7 mouse cellular contexts compared by ENCODE assay signal in genomic region chr1:130300065-130300815, GRCm38 (mm10).
DNase-seq lines count a peak whose midpoint lies in the region; ATAC-seq lines count a peak whose summit lies in the region.

No protein-coding gene starts in this region.

- H3K27ac ChIP-seq in forebrain, embryonic 13.5 days, result peak overlapping the region; percentile 48; the same call in 1 of the 2 replicates
- no peak overlapping the region for H3K27ac ChIP-seq in stomach, embryonic 15.5 days

- peak overlapping the region; percentile 50 for H3K9ac ChIP-seq in forebrain, embryonic 13.5 days
- no peak overlapping the region for H3K9ac ChIP-seq in stomach, embryonic 15.5 days

- 2% methylated on average over 13 of the region's 13 CpGs for WGBS in forebrain, embryonic 13.5 days
- WGBS in stomach, embryonic 15.5 days, result 13% methylated on average over 13 of the region's 13 CpGs

- H3K4me1 ChIP-seq in megakaryocyte, embryonic 14.5 days, result peaks cover 12% of the 10 kb centered on the region
- H3K4me1 ChIP-seq in forebrain, embryonic 13.5 days, result peaks cover 22% of the 10 kb centered on the region
- 0 out of 2 replicates have a peak, but pooled peaks cover 3% of the 10 kb centered on the region for H3K4me1 ChIP-seq in stomach, embryonic 15.5 days

- H3K9me3 ChIP-seq in megakaryocyte, embryonic 14.5 days, result no peaks in the 10 kb centered on the region
- H3K9me3 ChIP-seq in forebrain, embryonic 13.5 days (replicated peaks), result no peaks in the 10 kb centered on the region
- H3K9me3 ChIP-seq in stomach, embryonic 15.5 days, result no peaks in the 10 kb centered on the region

- no peak for ATAC-seq in megakaryocyte, adult 5-6 weeks (ENCODE audit: poor library complexity, severe bottlenecking)
- ATAC-seq in forebrain, embryonic 13.5 days, result peak; percentile 87
- peak; percentile 70; the same call in 1 of the 2 replicates for ATAC-seq in stomach, embryonic 15.5 days (ENCODE audit: insufficient read depth, low FRiP score, low read depth)

- no peaks in the 10 kb centered on the region for H3K27me3 ChIP-seq in megakaryocyte, embryonic 14.5 days (replicated peaks)
- H3K27me3 ChIP-seq in forebrain, embryonic 13.5 days, result no peaks in the 10 kb centered on the region
- H3K27me3 ChIP-seq in stomach, embryonic 15.5 days (replicated peaks), result no peaks in the 10 kb centered on the region

- peak overlapping the region; percentile 77 for H3K4me3 ChIP-seq in megakaryocyte, embryonic 14.5 days (replicated peaks)
- peak overlapping the region; percentile 13; the same call in 1 of the 2 replicates for H3K4me3 ChIP-seq in forebrain, embryonic 13.5 days
- H3K4me3 ChIP-seq in stomach, embryonic 15.5 days (replicated peaks), result peak overlapping the region; percentile 19; the same call in 1 of the 2 replicates

- DNase-seq in liver, result peak; percentile 73
- no peak for DNase-seq in spleen, adult 12 weeks (ENCODE audit: low spot score)
- DNase-seq in right cerebral cortex, postnatal 25 days, result no peak

- H3K4me2 ChIP-seq in forebrain, embryonic 13.5 days, result peak overlapping the region; percentile 55
- peak overlapping the region; percentile 38 for H3K4me2 ChIP-seq in stomach, embryonic 15.5 days

- no peaks in the 10 kb centered on the region for H3K36me3 ChIP-seq in megakaryocyte, embryonic 14.5 days (replicated peaks; ENCODE audit: low read length)
- H3K36me3 ChIP-seq in forebrain, embryonic 13.5 days (ENCODE audit: poor library complexity, severe bottlenecking), result no peaks in the 10 kb centered on the region
- H3K36me3 ChIP-seq in stomach, embryonic 15.5 days, result no peaks in the 10 kb centered on the region

Comparison
In these comparisons a context has a peak if more than half of its experiments do, and no peak if none do; other contexts are left out.
1. H3K4me3 ChIP-seq: peak in every context shown above with its lines; median percentile 77 in megakaryocyte, embryonic 14.5 days; 19 in stomach, embryonic 15.5 days; 13 in forebrain, embryonic 13.5 days.